ENCODE assay signal across 17 mouse cellular contexts in the genomic region with DNA sequence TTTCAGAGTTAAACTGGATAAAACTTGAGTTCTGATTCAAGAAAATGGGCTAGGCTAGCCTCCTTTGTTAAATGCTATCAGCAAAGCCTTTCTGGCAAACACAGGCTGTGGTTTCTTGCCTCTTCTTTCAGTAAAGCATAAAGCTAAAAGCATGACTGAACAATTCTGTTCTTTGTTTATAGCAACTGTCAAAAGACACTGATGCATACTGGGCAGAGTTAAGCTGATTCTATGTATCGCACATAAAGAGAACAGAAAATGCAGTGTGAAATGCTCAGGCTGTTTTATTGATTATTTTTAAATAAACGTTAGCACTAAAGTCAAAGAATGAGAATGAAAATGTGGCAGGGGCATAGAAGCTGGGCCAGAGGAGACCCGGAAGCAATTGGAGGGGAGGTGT.
"Had no signal": no experiment of that assay in that cellular context is flagged by ENCODE, and none has a peak within 500 bp of the region (broad histone marks: within the 10 kb centered on the region; RNA-seq: fewer than 3 reads in every experiment).

No protein-coding gene starts in this region.

- H3K4me3 ChIP-seq: limb, embryonic 12.5 days; liver, embryonic 13.5 days; lung, embryonic 15.5 days; megakaryocyte, embryonic 14.5 days; midbrain, embryonic 12.5 days; stomach, embryonic 15.5 days had no signal

- H3K9me3 ChIP-seq: limb, embryonic 12.5 days; liver, embryonic 13.5 days; lung, embryonic 15.5 days; megakaryocyte, embryonic 14.5 days; midbrain, embryonic 12.5 days; stomach, embryonic 15.5 days had no signal

- H3K9ac ChIP-seq: limb, embryonic 12.5 days; liver, embryonic 13.5 days; liver, postnatal 0 days; lung, embryonic 15.5 days; midbrain, embryonic 12.5 days; stomach, embryonic 15.5 days had no signal

- H3K27ac ChIP-seq: limb, embryonic 12.5 days; liver, embryonic 13.5 days; lung, embryonic 15.5 days; macrophage; midbrain, embryonic 12.5 days; stomach, embryonic 15.5 days had no signal

- H3K27me3 ChIP-seq: limb, embryonic 12.5 days; liver, embryonic 13.5 days; lung, embryonic 15.5 days; megakaryocyte, embryonic 14.5 days; midbrain, embryonic 12.5 days; stomach, embryonic 15.5 days had no signal

- ATAC-seq: intestine, postnatal 0 days; liver, postnatal 0 days had no signal

- H3K4me1 ChIP-seq: limb, embryonic 12.5 days; liver, embryonic 13.5 days; lung, embryonic 15.5 days; midbrain, embryonic 12.5 days; stomach, embryonic 15.5 days had no signal

- H3K4me2 ChIP-seq: limb, embryonic 12.5 days; liver, embryonic 13.5 days; lung, embryonic 15.5 days; midbrain, embryonic 12.5 days; stomach, embryonic 15.5 days had no signal

- H3K36me3 ChIP-seq: limb, embryonic 12.5 days; liver, embryonic 13.5 days; lung, embryonic 15.5 days; midbrain, embryonic 12.5 days; stomach, embryonic 15.5 days had no signal

- DNase-seq: kidney, adult 8-10 months; kidney, postnatal 36 days; layer of hippocampus, adult 9-11 months; layer of hippocampus, postnatal 36 days; liver; liver, embryonic 13.5 days; liver, postnatal 0 days; lung, postnatal 14 days; thymus, adult 2 months; thymus, postnatal 25 days had no signal
